Mouse (Mus musculus) neural tube, embryonic 11.5 days (tissue): ENCODE data around the gene Kif1b. TPM values are rescaled to one million over a fixed set of nuclear protein-coding genes. Genes with fewer than 3 reads are reported as not detected.
A peak's percentile ranks its signal among the peaks of the same experiment; 100 is the strongest.
"Not testable (repeated sequence)": the region's sequence is repeated elsewhere in the genome, so short reads cannot be mapped to it uniquely, and the experiment has no call there.

Experiments
- ATAC-seq: fragments of 200-750 bp; cut with Nextera tagmentation; 2 replicates; pipeline ENCODE4 v1.8.0; 2017; ENCODE audit warnings: moderate number of reproducible peaks, mild to moderate bottlenecking, moderate TSS enrichment, moderate library complexity; ENCODE audit not compliant: insufficient read depth, low FRiP score, low TSS enrichment
- DNase-seq: peaks from one replicate; pipeline ENCODE4 v3.0.0-alpha.2; 2015; ENCODE audit warnings: low spot score
- H3K27ac ChIP-seq: fragments of 300-500 bp; sonication (generic); 2 replicates; pipeline ENCODE4 v1.5.1; 2014; ENCODE audit warnings: low read depth, mild to moderate bottlenecking, low read length
- H3K27me3 ChIP-seq: fragments of 300-500 bp; sonication (generic); 2 replicates; pipeline ENCODE4 v1.6.1; 2014; ENCODE audit warnings: mild to moderate bottlenecking, low read length, mixed read lengths; ENCODE audit not compliant: control insufficient read depth, insufficient read depth
- H3K36me3 ChIP-seq: fragments of 300-500 bp; sonication (generic); 2 replicates; pipeline ENCODE4 v1.6.1; 2014; ENCODE audit warnings: mild to moderate bottlenecking, low read length, moderate library complexity, mixed read lengths; ENCODE audit not compliant: control insufficient read depth, insufficient read depth
- H3K4me1 ChIP-seq: fragments of 300-500 bp; sonication (generic); 2 replicates; pipeline ENCODE4 v1.6.1; 2014; ENCODE audit warnings: low read length, mixed read lengths; ENCODE audit not compliant: control insufficient read depth, insufficient read depth
- H3K4me2 ChIP-seq: fragments of 300-500 bp; sonication (generic); 2 replicates; pipeline ENCODE4 v1.6.1; 2014; ENCODE audit warnings: low read depth, mild to moderate bottlenecking, moderate library complexity
- H3K4me3 ChIP-seq: fragments of 300-500 bp; sonication (generic); 2 replicates; pipeline ENCODE4 v1.5.1; 2014; ENCODE audit warnings: low read depth, low read length
- H3K9ac ChIP-seq: fragments of 300-500 bp; sonication (generic); 2 replicates; pipeline ENCODE4 v1.6.1; 2014; ENCODE audit warnings: mild to moderate bottlenecking, low read length
- H3K9me3 ChIP-seq: fragments of 300-500 bp; sonication (generic); 2 replicates; pipeline ENCODE4 v1.6.1; 2016; ENCODE audit warnings: low read length; ENCODE audit not compliant: control insufficient read depth
- WGBS: fragments of 180-500 bp; shearing (Covaris S2); extraction: QIAGEN DNeasy Blood & Tissue Kit; methylation state at CpG from one replicate; pipeline ENCODE4 v1.1.7; 2014; 5-methylcytosine and 5-hydroxymethylcytosine counted together
- polyA plus RNA-seq: library from polyadenylated mRNA; unstranded; fragments of >200 nt; fragmentation: Nextera tagmentation; extraction: Ambion mirVana; gene quantifications from 2 replicates; pipeline ENCODE4 v1.2.1, GENCODE M21; 2014

Kif1b gene
- polyA plus RNA-seq, 1 experiment from 2014 or later, result 104 TPM

DNA sequence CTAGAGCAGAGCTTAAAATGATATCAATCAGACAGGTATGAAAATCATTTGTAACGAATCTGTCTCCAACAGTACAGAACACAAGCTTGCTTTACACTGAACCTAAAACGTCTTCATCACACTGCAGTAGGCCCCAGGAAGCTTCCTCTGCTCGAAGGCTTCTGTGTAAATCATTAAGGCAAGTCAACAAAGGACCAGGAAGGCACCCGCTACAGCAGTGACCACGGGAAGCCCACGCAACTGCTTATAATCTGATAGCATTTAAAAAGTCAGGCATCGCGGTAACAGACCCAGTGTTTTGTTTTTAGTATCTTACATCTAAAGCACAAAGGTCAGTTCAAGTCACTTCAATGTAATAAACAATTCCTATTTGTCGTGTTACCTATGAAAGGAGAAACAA lies 73.6 kb downstream of the Kif1b start:
- no peak overlapping the region for H3K4me3 ChIP-seq
- DNase-seq, result no peak
- no peak overlapping the region for H3K27ac ChIP-seq
- peaks cover 8% of the 10 kb centered on the region for H3K36me3 ChIP-seq
- H3K9me3 ChIP-seq, result no peaks in the 10 kb centered on the region
- no peak overlapping the region for H3K4me2 ChIP-seq
- ATAC-seq, result no peak
- no peaks in the 10 kb centered on the region for H3K27me3 ChIP-seq
- peaks cover 4% of the 10 kb centered on the region; the same call in 1 of the 2 replicates for H3K4me1 ChIP-seq
- no peak overlapping the region for H3K9ac ChIP-seq
- WGBS, result 30% methylated on average over 9 of the region's 9 CpGs

DNA sequence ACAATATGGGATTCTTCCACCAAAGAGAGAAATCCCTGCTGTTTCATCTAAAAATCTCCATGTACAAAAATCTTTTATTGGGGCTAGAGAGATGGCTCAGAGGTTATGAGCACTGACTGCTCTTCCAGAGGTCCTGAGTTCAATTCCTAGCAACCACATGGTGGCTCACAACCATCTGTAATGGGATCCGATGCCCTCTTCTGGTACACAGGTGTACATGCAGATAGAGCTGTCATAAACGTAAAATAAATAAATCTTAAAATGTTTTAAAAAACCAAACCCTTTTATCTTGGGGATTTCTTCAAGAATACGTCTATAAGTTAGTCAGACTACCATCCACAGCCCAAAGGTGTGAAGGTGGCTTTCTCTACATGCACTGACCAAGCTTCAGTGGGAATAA lies 78.8 kb downstream of the Kif1b start:
- DNase-seq, H3K9me3 ChIP-seq, ATAC-seq, H3K27ac ChIP-seq, H3K4me1 ChIP-seq, H3K9ac ChIP-seq, H3K4me2 ChIP-seq, H3K4me3 ChIP-seq, H3K27me3 ChIP-seq: not testable (repeated sequence)
- H3K36me3 ChIP-seq, result peaks cover 14% of the 10 kb centered on the region
- 93% methylated on average over 3 of the region's 3 CpGs for WGBS

DNA sequence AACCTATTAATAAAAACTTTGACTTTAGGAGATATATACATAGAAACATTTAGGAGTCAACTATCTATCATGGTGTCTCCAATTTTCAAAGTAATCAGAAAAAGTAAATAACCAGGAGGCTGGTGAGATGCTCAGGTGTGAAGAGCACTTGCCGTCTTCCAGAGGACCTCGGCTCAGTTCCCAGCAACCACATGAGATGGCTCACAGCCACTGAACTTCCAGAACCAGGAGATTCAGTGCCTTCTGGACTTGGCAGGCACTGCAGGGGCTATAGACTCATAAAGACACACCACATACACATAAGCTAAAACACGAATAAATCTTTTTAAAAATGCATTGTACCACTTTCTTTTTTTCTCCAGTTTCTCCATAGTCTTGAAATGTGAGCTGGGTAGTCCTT lies 79.2 kb downstream of the Kif1b start:
- H3K4me2 ChIP-seq, result no peak overlapping the region
- no peak for ATAC-seq
- H3K36me3 ChIP-seq, result peaks cover 14% of the 10 kb centered on the region
- DNase-seq, result no peak
- H3K27ac ChIP-seq, result no peak overlapping the region
- no peaks in the 10 kb centered on the region for H3K4me1 ChIP-seq
- H3K9me3 ChIP-seq, result no peaks in the 10 kb centered on the region
- 94% methylated on average over 3 of the region's 3 CpGs for WGBS
- H3K4me3 ChIP-seq, result no peak overlapping the region
- H3K9ac ChIP-seq, result no peak overlapping the region
- H3K27me3 ChIP-seq, result no peaks in the 10 kb centered on the region

DNA sequence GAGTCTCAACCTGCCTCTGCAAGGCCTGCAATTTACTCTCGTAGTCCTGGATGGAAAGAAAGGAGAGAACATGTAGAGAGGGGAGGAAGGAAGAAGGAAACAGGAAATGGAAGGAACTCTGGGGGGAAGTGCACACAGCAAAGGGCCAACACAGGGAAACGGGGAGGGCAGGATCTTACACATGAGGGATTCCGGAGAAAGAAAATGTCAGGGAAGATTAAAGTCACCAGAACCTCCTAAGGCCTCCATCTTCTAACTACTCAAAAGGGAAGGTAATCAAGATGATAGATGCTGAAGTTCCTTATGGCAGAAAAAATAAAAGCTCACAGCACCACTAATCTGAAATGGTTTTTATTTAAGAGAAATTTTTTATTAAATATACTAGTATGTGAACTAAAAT lies 81.2 kb downstream of the Kif1b start:
- Histone ChIP-seq H3K9me3 (no peaks in the 10 kb centered on the region), H3K4me2 (no peak overlapping the region), H3K4me3 (no peak overlapping the region), H3K36me3 (peaks cover 20% of the 10 kb centered on the region), H3K27ac (no peak overlapping the region), H3K4me1 (no peaks in the 10 kb centered on the region), H3K9ac (no peak overlapping the region), H3K27me3 (no peaks in the 10 kb centered on the region)
- DNase-seq, result no peak
- 83% methylated on average over 3 of the region's 3 CpGs for WGBS
- no peak for ATAC-seq

DNA sequence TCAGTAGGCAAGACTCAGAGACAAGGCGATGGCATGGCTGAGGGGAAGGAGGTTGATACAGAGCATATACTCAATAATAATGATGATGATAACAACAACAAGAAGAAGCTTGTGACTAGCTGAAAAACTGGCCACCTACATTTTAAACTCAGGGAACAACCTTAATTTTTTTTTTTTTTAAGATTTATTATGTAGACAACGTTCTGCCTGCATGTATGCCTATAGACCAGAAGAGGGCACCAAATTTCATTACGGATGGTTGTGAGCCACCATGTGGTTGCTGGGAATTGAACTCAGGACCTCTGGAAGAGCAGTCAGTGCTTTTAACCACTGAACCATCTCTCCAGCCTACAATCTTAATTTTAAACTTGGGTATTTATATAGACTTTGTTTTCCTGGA lies 84.0 kb downstream of the Kif1b start:
- no peak overlapping the region for H3K4me3 ChIP-seq
- H3K4me2 ChIP-seq, result no peak overlapping the region
- H3K27ac ChIP-seq, result no peak overlapping the region
- H3K9ac ChIP-seq, result no peak overlapping the region
- H3K27me3 ChIP-seq, result no peaks in the 10 kb centered on the region
- H3K9me3 ChIP-seq, result no peaks in the 10 kb centered on the region
- peaks cover 20% of the 10 kb centered on the region for H3K36me3 ChIP-seq
- DNase-seq, result no peak
- WGBS, result 96% methylated on average over 3 of the region's 3 CpGs
- no peaks in the 10 kb centered on the region for H3K4me1 ChIP-seq
- ATAC-seq, result no peak

DNA sequence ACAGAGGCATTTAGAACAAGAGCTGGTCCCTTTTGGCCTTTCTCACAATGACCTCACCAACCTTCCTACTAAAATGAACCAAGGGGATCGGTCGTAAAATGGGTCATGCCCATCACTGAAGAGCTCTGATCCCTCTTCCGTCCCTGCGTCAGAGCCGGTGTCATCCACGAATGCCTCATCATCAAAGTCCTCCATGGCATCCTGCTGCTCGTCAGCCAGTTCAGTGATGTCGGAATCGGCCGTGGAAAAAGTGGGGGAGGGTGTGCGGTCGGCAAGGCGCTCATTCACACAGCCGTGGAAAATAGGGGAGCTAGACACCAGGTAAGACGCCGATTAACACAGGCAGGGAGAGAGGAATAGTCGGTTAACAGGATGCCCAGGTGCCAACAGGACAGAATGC lies 87.0 kb downstream of the Kif1b start:
- no peaks in the 10 kb centered on the region for H3K4me1 ChIP-seq
- no peak overlapping the region for H3K4me2 ChIP-seq
- DNase-seq (peak; percentile 20), ATAC-seq (no peak; the same call in 1 of the 2 replicates)
- H3K36me3 ChIP-seq, result peaks cover 15% of the 10 kb centered on the region
- 46% methylated on average over 17 of the region's 17 CpGs for WGBS
- no peaks in the 10 kb centered on the region for H3K27me3 ChIP-seq
- H3K9me3 ChIP-seq, result no peaks in the 10 kb centered on the region
- no peak overlapping the region for H3K9ac ChIP-seq
- no peak overlapping the region for H3K4me3 ChIP-seq
- H3K27ac ChIP-seq, result no peak overlapping the region

DNA sequence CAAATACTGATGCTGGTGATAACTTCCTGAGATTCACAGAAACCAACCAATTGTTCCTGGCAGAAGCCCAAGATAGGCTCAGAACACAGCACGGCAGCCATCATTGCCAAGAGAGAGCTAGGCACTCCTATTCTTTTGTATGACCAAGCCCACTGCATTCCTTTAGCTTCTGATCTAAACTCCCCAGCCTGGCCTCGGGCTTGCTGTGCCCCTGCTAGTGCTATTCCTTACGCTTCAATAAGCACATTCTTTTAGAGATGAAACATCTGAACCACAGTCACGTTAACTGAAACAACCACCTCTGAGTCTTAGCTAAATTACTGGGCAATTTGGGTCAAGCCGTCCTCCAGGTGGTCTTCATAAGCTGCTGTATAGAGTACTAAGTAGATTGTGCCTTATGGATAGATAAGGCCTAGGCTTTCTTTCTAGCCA lies 87.4 kb downstream of the Kif1b start:
- peak; percentile 85 for ATAC-seq
- Histone ChIP-seq H3K9me3 (no peaks in the 10 kb centered on the region), H3K36me3 (peaks cover 14% of the 10 kb centered on the region), H3K4me1 (no peaks in the 10 kb centered on the region), H3K27ac (no peak overlapping the region), H3K4me2 (no peak overlapping the region), H3K27me3 (no peaks in the 10 kb centered on the region), H3K4me3 (no peak overlapping the region), H3K9ac (no peak overlapping the region)
- peak; percentile 51 for DNase-seq
- WGBS, result 33% methylated on average over 5 of the region's 5 CpGs

DNA sequence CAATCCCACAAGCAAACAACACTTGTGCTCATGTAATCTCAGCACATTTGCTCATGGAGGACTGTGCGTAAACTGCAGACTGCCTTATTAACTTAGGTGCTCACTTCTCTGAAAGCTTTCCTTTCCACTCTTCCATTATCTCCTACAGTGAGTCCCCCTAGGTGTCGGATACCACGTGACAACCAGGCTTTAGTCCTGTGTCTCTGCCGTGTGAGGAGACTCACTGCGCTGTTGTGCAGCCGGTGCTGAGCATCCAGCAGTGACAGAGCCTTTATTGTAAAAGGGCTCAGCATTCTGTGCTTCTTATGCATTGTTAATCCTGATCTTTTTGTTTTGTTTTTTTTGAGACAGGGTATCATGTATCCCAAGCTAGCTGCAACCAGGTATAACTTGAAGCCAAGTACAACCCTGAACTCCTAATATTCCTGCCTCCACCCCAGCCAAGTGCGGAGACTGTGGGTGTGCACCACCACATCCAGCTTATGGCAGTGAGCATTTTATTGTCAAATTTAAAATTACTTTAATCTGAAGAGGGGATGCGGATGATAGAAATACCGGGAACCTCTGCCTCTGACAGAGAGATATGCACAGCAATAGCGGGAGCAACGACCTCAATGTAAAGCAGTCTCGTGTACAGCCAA lies 88.0 kb downstream of the Kif1b start:
- H3K36me3 ChIP-seq, result peaks cover 14% of the 10 kb centered on the region
- H3K27ac ChIP-seq, result no peak overlapping the region

DNA sequence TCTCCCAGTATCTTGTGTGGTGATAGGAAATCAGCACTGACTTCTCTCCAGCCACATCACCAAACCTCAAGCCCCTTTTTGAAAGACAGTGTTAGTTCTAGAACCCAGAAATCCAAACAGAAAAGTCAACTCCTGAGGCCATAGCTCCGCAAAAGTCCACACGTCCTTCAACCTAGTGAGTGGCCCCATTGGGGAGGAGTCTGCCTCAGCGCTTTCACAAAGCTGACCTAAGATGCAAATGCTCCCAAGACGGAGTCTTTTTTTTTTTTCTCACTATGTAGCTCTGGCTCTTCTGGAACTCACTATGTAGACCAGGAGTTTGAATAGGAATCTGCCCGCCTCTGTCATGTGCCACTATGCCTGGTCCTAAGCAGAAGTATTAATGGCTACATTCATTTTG lies 89.0 kb downstream of the Kif1b start:
- DNase-seq (no peak), ATAC-seq (no peak)
- H3K4me2 ChIP-seq, result no peak overlapping the region
- no peak overlapping the region for H3K9ac ChIP-seq
- H3K27ac ChIP-seq, result no peak overlapping the region
- no peaks in the 10 kb centered on the region for H3K9me3 ChIP-seq
- H3K4me3 ChIP-seq, result no peak overlapping the region
- WGBS, result 93% methylated on average over 5 of the region's 5 CpGs
- no peaks in the 10 kb centered on the region for H3K4me1 ChIP-seq
- peaks cover 16% of the 10 kb centered on the region for H3K36me3 ChIP-seq
- no peaks in the 10 kb centered on the region for H3K27me3 ChIP-seq

More for the DNA sequence above, 88.0 kb downstream of the Kif1b start:
- Histone ChIP-seq H3K27me3 (no peaks in the 10 kb centered on the region), H3K4me2 (no peak overlapping the region), H3K4me1 (no peaks in the 10 kb centered on the region), H3K9ac (no peak overlapping the region), H3K9me3 (no peaks in the 10 kb centered on the region), H3K4me3 (no peak overlapping the region)
- DNase-seq (no peak), ATAC-seq (no peak)
- 79% methylated on average over 12 of the region's 12 CpGs for WGBS
